Mouse (Mus musculus) stomach, postnatal 0 days (tissue): ENCODE data around the gene Map3k12. TPM values are rescaled to one million over a fixed set of nuclear protein-coding genes. Genes with fewer than 3 reads are reported as not detected.

ENCODE experiments used
- ATAC-seq: fragments of 200-750 bp; cut with Nextera tagmentation; 2 replicates; pipeline ENCODE4 v1.8.0; 2017; ENCODE audit not compliant: low FRiP score, low TSS enrichment
- DNase-seq: peaks from one replicate; pipeline ENCODE4 v3.0.0-alpha.2; 2016; ENCODE audit warnings: low spot score
- H3K27ac ChIP-seq: fragments of 300-500 bp; sonication (generic); replicated peaks from 2 replicates; pipeline ENCODE4 v1.5.1; 2014; ENCODE audit warnings: mild to moderate bottlenecking, control low read depth
- H3K27me3 ChIP-seq: fragments of 300-500 bp; sonication (generic); 2 replicates; pipeline ENCODE4 v1.6.1; 2014; ENCODE audit warnings: low read length; ENCODE audit not compliant: control insufficient read depth, insufficient read depth
- H3K36me3 ChIP-seq: fragments of 300-500 bp; sonication (generic); 2 replicates; pipeline ENCODE4 v1.6.1; 2014; ENCODE audit warnings: low read length, mixed read lengths; ENCODE audit not compliant: control insufficient read depth, insufficient read depth
- H3K4me1 ChIP-seq: fragments of 300-500 bp; sonication (generic); replicated peaks from 2 replicates; pipeline ENCODE4 v1.6.1; 2014; ENCODE audit warnings: antibody characterized with exemption; ENCODE audit not compliant: control insufficient read depth, insufficient read depth
- H3K4me2 ChIP-seq: fragments of 300-500 bp; sonication (generic); replicated peaks from 2 replicates; pipeline ENCODE4 v1.6.1; 2014; ENCODE audit warnings: low read depth, mild to moderate bottlenecking, control low read depth, moderate library complexity
- H3K4me3 ChIP-seq: fragments of 300-500 bp; sonication (generic); 2 replicates; pipeline ENCODE4 v1.5.1; 2014; ENCODE audit warnings: low read depth, low read length, control low read depth
- H3K9ac ChIP-seq: fragments of 300-500 bp; sonication (generic); 2 replicates; pipeline ENCODE4 v1.6.1; 2014; ENCODE audit warnings: mild to moderate bottlenecking, low read length, control low read depth, mixed read lengths
- H3K9me3 ChIP-seq: fragments of 300-500 bp; sonication (generic); 2 replicates; pipeline ENCODE4 v1.6.1; 2016; ENCODE audit warnings: low read length; ENCODE audit not compliant: control insufficient read depth
- CTCF ChIP-seq: IDR thresholded peaks from 2 replicates; pipeline ENCODE4 v1.5.1; 2016; ENCODE audit warnings: antibody characterized with exemption, low read depth, mild to moderate bottlenecking, moderate library complexity
- EP300 ChIP-seq: optimal IDR thresholded peaks from 2 replicates; pipeline ENCODE3; 2016; ENCODE audit warnings: antibody characterized with exemption
- WGBS: fragments of 180-500 bp; shearing (Covaris S2); extraction: QIAGEN DNeasy Blood & Tissue Kit; methylation state at CpG from one replicate; pipeline ENCODE4 v1.1.7; 2014; 5-methylcytosine and 5-hydroxymethylcytosine counted together
- polyA plus RNA-seq: library from polyadenylated mRNA; unstranded; fragments of >200 nt; fragmentation: Nextera tagmentation; extraction: Ambion mirVana; gene quantifications from 2 replicates; pipeline ENCODE4 v1.2.1, GENCODE M21; 2015

Map3k12 gene
- polyA plus RNA-seq, 1 experiment from 2014 or later = 3.9 TPM

DNA sequence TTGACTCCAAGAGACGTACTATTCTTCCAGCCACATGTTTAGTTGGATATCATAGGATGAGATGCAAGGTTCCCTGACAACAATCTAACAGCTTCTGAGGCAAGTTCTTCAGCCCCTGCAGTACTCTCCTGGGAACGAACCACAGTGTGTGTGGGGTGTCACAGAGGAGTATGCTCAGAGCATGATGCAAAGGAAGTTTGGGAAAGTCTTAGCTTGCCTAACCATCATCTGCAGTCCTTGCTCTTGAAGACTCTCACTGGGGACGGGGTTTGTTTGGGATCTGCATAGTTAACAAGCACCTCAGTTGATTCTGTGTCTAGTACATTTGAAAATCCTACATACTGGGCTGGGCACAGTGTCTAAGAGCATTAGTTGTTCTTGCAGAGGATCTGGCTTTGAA lies 8.5 kb downstream of the Map3k12 start:
- WGBS = 72% methylated on average over 3 of the region's 3 CpGs

GRCm38 (mm10) chr15:102507561-102507960 lies 9.3 kb downstream of the Map3k12 start:
- Histone ChIP-seq H3K4me1 (no peaks in the 10 kb centered on the region), H3K4me2 (no peak overlapping the region), H3K27ac (no peak overlapping the region), H3K27me3 (no peaks in the 10 kb centered on the region), H3K9me3 (no peaks in the 10 kb centered on the region), H3K36me3 (peaks cover 18% of the 10 kb centered on the region), H3K9ac (no peak overlapping the region), H3K4me3 (no peak overlapping the region)
- TF ChIP-seq EP300 (no peak), CTCF (no peak)
- no peak for ATAC-seq
- DNase-seq = no peak

More for the DNA sequence above, 8.5 kb downstream of the Map3k12 start:
- H3K9me3 ChIP-seq = no peaks in the 10 kb centered on the region
- H3K4me1 ChIP-seq = no peaks in the 10 kb centered on the region
- H3K36me3 ChIP-seq = peaks cover 13% of the 10 kb centered on the region; the same call in 1 of the 2 replicates
- no peaks in the 10 kb centered on the region for H3K27me3 ChIP-seq
- TF ChIP-seq CTCF (no peak), EP300 (no peak)
- no peak overlapping the region for H3K4me2 ChIP-seq
- DNase-seq = no peak
- no peak for ATAC-seq
- no peak overlapping the region for H3K27ac ChIP-seq
- H3K9ac ChIP-seq = no peak overlapping the region
- no peak overlapping the region for H3K4me3 ChIP-seq

- no peaks in the 10 kb centered on the region for H3K4me1 ChIP-seq
- no peaks in the 10 kb centered on the region for H3K9me3 ChIP-seq
- no peak overlapping the region for H3K9ac ChIP-seq
- H3K4me3 ChIP-seq = no peak overlapping the region
- no peak overlapping the region for H3K4me2 ChIP-seq
- H3K36me3 ChIP-seq = peaks cover 22% of the 10 kb centered on the region
- no peaks in the 10 kb centered on the region for H3K27me3 ChIP-seq
- no peak for ATAC-seq
- no peak overlapping the region for H3K27ac ChIP-seq
- no peak for DNase-seq
- WGBS = 87% methylated on average over 1 of the region's 1 CpGs
- TF ChIP-seq EP300 (no peak), CTCF (no peak)
Observed at GRCm38 (mm10) chr15:102506864-102507263, 10.0 kb downstream of the Map3k12 start.

DNA sequence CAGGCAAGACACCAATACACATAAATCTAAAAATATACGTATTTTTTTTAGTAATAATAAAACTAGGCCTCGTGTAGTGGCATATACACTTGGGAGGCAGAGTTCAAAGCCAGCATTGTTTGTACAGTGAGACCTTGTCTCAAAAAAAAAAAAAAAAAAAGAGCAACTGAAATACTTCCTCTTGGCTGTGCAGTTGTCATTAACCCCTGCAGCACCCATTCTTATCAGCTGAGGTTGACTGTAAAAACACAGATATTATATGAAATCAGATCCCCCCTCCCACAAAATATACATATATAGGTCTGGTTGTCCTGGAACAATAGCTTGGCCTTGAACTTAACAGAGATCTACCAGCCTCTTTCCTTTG lies 10.4 kb downstream of the Map3k12 start:
- DNase-seq = no peak
- 17% methylated on average over 2 of the region's 2 CpGs for WGBS
- no peak for ATAC-seq
- TF ChIP-seq CTCF = no peak
- no peak for TF ChIP-seq EP300
- H3K36me3 ChIP-seq = peaks cover 26% of the 10 kb centered on the region
- no peaks in the 10 kb centered on the region for H3K27me3 ChIP-seq
- no peaks in the 10 kb centered on the region for H3K9me3 ChIP-seq
- no peak overlapping the region for H3K4me3 ChIP-seq
- H3K4me2 ChIP-seq = no peak overlapping the region
- H3K27ac ChIP-seq = no peak overlapping the region
- no peak overlapping the region for H3K9ac ChIP-seq
- no peaks in the 10 kb centered on the region for H3K4me1 ChIP-seq

DNA sequence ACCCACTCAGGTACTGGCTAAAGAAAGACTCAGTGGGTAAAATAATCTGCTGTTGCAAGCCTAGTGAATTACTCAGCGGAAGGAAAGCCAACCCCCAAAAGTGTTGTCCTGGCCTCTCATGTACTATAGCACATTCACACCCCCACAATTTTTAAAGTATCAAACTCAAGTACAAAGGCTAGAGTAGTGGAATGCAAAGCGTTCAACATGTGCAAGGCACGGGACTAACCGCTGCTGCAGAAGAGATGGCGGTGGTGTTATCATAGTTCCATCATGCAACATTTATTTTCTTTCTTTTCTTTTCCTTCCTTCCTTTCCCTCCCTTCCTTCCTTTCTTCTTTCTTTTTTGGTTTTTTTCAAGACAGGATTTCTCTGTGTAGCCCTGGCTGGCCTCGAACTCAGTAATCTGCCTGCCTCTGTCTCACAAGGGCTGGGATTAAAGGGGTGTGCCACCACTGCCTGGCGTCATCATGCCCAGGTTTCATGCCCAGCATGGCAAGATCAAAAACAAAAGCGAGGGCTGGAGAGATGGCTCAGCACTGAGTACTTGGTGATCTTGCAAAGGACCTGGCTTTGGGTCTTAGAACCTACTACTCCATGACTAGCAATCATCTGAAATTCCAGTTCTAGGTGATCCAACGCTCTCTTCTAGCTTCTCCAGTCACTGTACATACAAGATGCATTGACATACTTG lies 10.9 kb downstream of the Map3k12 start:
- peaks cover 31% of the 10 kb centered on the region for H3K36me3 ChIP-seq
- no peak for DNase-seq
- H3K27me3 ChIP-seq = no peaks in the 10 kb centered on the region
- no peak overlapping the region for H3K4me2 ChIP-seq
- H3K9me3 ChIP-seq = no peaks in the 10 kb centered on the region
- H3K4me1 ChIP-seq = no peaks in the 10 kb centered on the region
- H3K9ac ChIP-seq = no peak overlapping the region
- ATAC-seq = no peak
- no peak overlapping the region for H3K4me3 ChIP-seq
- no peak overlapping the region for H3K27ac ChIP-seq
- TF ChIP-seq CTCF (no peak), EP300 (no peak)
- WGBS = 78% methylated on average over 9 of the region's 9 CpGs

DNA sequence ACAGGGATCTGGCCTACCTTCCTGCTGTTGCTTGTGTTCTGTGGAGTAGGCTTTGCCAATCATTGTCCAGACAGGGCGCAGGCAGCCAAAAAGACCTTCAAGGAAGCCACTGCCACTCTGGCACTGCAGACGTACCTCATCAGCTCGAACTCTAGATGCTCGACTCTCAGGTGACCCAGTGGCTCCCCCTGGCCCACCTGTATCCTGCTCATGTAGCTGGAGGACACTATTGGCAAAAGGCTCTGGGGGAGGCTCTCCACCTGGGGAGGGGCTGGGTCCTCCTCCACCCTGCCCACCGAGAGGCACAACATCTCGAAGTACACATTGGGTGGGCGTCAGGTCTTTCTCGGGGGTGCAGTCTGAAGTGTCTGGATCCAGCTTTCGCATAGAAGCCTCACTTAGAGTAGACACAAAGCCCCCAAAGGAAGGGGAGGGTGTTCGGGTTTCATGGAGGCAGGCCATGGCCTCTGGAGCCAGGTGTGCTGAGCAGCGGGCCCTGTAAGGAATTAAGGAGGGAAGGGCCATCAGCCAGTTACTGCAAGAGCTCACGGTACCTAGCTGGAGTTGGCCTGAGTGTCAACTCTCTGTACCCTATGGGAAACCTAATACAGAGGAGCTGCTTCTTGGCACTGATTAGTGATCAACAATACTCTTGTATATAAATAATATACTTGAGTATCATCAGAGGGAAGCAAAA lies 11.6 kb downstream of the Map3k12 start:
- Histone ChIP-seq H3K9me3 (no peaks in the 10 kb centered on the region), H3K9ac (no peak overlapping the region), H3K27ac (no peak overlapping the region), H3K4me3 (no peak overlapping the region), H3K4me2 (no peak overlapping the region), H3K27me3 (no peaks in the 10 kb centered on the region), H3K4me1 (no peaks in the 10 kb centered on the region), H3K36me3 (peaks cover 38% of the 10 kb centered on the region)
- ATAC-seq (no peak), DNase-seq (no peak)
- TF ChIP-seq EP300 (no peak), CTCF (no peak)
- WGBS = 59% methylated on average over 12 of the region's 12 CpGs
